Mouse (Mus musculus) layer of hippocampus, adult 9-10 months (tissue): ENCODE data around the gene Daam1.
A peak's percentile ranks its signal among the peaks of the same experiment; 100 is the strongest.

Experiments
- DNase-seq: peaks from one replicate; pipeline ENCODE4 v3.0.0; 2022; ENCODE audit warnings: low spot score

Gene Daam1

DNA sequence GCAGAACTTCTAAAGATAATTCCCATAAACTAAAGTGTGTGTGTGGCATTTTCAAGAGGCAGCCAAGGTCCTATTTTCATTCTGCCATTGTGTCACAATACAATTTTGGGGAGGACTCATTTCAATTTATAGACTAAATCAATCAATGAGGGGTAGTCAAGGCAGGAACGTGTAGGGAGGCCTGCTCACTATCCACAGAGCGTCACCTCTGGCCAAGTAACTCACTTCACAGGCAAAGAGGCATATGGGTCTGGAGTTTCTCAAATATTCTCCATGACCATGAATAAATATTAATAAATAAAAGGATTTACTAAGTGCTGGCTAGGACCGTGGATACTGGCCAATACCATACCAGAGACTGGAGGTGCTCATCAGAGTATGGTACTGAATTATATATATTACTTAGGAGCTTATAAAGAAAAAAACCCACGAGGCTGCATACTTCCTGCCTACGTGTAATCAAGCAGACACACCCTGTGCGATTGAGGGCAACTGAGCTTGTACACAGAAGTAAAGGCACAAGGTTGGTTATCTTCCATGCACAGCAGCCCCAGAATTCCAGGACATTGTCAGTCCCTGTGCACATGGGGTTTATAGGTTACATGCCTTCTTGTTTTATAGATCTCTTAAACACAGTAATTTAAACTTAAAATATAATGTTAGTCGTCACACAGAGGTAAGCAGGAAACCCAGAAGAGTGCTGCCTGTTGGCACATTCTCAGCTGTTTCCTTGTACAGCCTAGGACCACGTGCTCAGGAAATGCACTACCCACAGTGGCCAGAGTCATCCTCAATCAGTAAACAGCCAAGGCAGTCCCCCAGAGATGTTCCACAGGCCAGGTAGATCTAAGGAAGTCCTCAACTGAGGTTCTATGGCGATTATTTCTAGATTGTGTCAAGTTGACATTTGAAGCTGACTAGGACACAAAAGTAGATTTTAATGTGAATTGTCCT, 101.8 kb downstream of the Daam1 start:
- DNase-seq: no peak

DNA sequence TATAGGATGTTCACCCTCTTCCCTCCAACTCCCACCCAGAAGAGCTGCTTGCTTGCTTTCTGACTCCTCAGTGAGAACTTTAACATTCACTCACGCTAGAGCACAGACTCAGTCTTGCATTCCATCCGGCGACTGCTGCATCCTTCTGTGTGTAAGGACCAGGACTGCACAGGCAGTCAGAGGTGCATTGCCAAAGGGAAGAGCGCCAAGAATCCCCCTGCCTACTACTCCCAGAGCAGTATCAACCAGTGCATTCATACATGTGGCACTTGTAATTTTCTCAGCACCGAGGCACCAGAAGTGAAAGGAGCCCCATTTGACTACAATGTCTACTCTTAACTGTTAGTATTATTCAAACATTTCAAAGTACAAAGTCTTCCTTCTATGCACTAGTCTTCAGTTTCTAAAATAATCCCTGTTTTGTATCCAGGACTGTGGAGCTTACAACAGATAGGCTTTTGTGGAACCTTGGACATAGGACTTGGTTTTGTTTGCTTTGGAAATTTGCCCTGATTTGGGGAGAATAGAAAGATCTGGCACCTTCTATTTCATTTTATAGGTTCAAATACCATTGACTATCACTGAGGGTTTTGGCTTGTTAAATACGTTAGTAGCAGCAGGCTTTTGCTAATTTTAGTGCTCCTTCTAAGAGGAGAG, 103.2 kb downstream of the Daam1 start:
- DNase-seq: no peak

DNA sequence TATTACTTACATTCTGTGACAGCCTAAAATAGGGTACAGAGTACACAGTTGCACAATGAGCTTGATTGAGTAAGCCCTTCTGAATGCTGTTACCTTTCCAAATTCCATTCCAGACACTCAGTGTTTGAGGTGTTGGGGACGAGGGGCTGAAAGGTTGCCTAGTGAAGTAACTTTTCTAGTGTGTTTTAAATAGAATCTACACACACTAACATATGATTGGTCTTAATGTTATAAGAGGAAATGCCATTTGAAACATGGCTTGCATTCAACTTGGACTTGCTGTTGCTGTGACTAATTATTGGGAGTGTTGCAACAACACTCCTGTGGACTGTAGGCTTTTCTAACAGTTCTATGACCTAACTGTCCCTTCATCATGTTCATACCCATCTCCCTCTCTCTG, 105.8 kb downstream of the Daam1 start:
- no peak for DNase-seq

DNA sequence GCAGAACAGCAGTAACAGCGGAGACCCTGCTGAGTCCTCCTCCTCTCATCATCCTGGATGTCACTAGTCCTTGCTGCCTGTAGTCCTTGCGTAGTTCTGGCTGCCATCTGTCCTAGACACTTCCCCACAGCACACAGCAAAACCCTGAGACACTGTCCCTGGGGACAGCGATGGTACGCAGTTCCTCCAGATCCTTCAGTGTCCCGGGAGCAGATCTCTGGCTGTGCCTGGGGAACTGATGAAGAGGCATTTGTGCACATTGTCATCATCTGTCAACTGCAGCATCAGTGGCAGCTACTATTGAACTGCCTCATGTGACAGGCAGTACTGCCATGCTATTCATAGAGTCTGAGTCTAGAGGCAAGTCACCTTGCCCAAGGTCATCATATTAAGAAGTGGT, 107.6 kb downstream of the Daam1 start:
- no peak for DNase-seq

DNA sequence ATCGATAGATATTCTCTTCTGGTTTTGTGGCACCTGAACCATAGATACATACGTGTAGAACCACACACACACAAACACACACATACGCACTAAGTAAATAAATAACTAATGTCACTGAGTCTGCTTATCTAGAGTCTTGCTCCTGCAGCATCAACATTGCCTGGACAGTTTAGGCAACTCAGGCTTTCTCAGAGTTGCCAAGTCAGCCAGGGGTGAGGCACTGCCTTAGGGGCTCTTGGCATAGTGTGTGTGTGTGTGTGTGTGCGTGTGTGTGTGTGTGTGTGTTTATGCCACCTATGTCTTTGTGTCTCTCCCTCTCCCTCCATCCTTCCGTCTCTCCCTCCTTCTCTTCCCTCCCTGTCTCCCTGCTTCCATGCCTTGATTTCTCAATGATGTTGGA, 110.4 kb downstream of the Daam1 start:
- no peak for DNase-seq

DNA sequence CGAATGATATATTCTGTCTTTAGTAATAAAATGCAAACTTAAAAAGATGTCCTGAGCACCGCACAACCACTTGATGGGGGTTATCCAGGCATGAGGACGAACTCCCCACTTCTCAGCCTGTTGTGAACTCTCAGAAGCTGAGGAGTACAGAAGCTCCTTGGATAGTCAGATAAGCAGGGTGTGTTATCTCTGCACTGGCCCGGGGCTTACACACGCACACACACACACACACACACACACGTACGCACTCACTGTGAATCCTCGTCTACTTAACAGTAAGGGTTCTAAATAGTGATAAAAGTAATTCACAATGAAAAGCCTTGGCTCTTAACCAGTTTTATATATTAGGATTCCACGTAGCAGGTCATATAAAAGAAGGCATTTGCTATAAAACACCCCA, 112.2 kb downstream of the Daam1 start:
- no peak for DNase-seq

DNA sequence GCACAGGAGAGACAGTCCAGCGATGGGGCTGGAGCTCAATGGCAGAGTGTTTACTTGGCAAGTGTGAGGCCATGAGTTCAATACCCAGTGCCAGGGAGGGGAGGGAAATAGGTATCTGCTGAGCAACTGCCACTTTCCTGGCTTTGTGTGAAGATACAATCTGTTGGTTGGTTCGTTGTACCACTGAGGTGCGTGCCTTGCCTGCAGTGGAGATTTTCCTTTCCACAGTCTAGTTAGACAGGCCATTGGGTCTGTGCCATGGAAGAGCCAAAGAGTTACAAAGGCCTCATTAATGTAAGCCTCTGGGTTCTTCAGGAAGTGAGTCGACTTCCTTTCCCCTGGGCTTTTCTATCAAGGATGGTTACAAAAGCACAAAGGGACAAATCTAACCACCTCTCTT, 112.8 kb downstream of the Daam1 start:
- DNase-seq: no peak

DNA sequence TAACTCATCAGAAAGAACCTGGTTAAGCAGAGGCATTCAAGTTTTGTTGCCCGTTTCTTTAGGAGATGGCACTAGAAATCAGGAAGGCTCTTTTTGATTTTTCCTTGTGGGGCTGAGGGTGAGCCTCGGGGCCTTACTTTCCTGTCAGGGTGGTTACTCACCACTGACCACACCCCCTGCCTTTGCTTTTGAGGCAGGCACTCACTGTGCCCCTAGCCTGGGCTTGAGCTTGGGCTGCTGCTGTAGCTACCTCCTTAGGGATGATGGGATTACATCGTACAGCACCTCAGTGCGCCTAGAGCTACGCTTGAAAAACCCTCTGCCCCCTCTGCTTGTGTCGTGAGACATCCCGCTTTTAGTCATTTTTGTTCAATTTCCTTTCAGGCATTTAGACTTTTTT, 115.0 kb downstream of the Daam1 start:
- DNase-seq: no peak

DNA sequence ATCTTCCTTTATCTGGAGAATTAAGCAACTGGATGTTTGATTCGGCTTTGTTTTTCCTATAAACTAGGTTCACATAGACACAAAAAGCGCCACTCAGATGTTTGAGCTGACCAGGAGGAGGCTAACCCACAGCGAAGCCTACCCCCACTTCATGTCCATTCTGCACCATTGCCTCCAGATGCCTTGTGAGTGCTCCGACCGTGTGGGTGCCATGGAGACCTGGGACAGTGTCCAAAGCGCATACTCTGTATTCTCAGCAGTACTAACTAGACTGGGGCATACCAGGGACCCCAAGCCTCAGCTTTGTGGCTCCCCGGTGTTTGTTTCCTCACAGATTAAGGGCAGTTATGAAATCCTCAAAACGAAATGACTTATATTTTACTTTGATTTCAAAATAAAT, 115.6 kb downstream of the Daam1 start:
- no peak for DNase-seq

DNA sequence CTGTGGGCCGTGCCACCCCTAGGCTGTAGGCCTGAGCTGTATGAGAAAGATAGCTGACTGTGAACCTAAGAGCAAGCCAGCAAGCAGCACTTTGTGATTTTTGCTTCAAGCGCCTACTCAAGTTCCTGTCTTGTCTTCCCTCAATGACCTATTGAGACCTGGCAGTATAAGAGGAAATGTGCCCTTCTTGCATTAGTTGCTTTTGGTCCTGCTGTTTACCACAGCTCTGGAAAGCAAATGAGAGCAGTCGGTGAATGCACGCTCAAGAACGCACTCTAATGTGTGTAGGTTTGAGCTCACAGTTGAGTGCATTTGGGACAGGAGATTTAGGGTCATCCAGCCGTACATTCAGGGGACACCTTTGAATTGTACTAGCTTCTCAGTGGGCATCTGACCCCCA, 118.1 kb downstream of the Daam1 start:
- no peak for DNase-seq

DNA sequence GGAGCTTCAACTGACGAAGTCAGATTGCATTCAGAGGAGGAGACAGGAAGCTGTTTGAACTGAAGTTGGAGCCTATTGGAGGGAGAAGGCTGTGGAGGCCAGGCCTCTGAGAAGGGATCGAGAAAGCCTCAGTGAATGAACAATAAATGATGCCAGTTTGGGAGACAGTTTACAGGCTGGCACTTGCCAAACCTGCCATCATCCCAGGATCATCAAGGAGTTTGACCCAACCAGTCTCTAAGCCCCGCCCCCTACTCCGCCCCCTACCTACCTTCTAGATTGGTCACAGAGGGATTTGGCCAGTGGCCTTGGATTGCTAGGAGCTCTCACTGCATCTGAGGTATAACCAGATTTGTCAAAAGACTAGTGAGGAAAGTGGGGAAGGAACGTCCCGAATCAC, 118.7 kb downstream of the Daam1 start:
- DNase-seq: no peak

DNA sequence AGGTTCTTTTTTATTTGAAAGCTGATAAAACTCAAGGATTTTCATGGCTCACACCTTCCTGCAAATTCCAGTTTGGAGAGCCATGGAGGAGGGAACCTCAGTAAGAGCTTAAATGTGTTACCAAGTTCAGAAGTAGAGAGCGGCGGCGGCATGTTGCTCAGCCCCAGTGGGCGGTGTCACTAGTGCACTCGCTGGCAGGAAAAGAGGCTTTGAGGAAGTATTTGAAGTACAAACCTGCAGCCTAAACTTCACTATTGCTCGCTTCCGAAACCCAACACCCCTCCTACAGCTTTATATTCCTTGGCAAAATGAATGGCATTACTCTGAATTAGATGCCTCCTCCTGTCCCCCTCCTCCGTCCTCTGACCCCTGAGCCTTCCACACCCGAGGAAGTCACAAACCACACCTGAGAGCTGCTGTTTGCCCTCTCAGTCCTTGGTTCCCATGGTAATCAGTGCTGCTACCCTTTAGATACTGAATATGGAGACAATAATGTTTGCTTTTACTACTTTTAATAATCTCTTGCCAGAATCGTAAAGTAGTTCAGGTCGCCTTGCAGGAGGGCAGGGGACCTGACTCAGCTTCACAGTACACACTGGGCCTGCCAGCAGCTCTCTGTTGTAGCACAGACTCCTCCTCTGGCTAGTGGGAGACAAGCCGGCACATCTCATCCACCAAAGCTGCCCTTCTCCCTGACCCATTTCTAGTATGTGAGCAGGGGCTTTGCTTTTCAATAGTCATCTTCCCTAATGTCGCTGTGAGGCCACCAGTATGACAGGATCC, 119.4 kb downstream of the Daam1 start:
- no peak for DNase-seq

DNA sequence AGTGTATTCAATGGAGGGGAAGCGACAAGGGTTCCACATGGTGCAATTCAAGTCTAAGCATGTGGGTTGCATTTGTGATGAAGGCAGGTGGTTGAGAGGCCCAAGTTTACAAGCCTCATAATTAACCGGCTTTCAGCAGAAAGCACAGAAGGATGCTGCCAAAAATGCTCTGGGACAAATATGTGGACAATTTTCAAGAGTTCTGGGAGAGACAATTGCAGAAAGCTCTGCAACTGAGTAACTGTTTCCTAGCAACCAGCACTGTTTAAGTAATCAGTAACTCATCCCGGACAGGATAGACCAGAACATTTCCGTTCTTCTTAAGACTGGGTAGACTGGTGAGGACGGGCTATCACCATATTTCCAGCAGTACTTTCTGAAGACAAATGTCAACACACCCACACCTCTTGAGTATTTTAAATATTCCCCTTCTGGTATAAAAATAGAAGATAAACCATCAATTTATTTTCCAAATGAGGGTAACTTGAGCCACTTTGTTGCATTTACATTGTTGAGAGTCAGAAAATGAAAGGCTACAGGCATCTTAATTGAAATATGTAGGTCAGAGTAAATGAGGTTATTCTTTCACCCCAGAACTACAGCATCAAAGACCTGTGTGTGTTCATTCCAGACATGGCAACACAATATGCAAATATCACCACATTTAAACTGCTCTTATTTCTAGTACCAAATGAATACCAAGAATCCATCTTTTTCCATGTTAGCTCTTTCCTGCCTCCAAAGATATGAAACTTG, 123.5 kb downstream of the Daam1 start:
- DNase-seq: peak; percentile 79

DNA sequence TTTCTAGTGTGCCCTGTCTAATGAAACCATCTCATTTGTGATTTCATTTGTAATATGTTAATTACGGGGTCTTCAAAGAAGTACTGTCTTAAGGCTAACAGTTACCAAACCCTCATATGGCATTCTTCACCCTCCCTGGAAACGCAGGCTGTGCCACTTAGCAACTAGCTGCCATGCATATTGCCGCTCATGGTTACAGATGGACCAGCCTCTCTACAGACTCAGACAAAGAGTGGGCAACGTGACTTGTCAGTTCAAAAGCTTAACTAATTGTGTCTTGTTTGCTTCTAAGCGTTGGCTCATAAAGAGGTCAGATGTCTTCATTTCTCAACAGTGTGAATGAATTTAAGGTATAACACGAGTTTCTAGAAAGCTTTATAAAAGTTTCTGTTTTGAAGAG, 126.1 kb downstream of the Daam1 start:
- DNase-seq: no peak

DNA sequence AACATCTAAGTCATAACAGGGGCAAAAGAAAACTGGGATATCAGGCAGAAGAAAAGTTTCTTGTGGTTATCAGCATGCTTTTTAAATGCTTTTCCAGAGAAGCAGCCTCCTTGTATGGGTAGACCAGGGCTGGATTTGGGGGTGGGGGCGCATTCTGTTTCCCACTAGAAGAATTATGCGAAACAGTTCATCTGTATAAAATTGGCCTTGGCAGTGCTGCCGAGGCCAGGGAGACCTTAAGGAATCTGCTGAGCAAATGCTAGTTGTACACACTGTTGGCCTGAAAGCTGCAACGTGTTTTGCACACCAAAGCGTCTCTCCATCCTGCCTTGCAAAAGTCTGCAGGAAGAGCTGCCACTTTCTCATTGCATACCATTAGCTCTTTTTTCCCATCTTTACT, 126.6 kb downstream of the Daam1 start:
- no peak for DNase-seq

DNA sequence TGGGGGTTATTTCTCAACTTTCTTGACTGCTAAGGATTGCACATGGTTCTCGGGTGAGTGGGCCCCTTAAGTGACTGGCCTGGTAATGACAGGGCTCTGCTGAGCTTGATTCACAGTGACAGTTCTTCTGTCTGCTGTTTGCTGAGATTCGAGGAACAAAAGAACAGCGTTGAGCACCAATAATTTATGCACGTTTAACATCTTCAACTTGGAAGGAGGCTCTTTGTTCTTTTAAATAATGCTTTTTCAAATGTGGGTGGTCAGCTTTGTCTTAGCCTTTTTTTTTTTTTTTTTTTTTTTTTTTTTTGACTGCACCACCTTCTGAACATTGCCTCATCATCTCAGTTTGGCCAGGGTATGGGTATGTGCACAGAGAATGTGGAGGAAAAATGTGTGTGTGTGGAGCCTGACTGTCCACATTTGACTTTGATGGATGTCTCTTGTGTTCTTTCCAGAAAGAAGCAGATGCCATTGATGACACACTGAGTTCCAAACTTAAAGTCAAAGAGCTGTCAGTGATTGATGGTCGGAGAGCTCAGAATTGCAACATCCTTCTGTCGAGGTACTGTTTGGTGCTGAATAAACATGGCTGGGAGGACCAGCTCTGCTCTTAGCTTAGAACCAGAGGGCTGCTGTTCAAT, 128.6 kb downstream of the Daam1 start:
- no peak for DNase-seq

DNA sequence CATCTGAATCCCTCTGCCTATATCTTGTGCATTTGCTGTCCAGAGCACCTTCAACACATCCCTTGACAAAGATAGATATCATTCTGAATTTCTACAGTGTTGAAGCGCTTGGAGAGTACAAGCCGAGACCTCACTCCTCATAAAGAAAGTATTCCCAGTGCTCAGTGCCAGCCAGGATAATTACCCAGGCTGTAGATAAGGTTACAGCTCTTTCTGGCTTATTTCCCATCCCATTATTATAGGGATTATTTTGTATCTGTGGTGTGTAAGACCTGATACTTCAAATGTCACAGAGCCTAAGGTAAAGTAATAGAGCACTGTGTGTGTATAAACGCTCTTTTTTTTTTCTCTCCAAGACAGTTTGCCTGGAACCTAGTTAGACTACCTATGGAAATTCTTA, 130.8 kb downstream of the Daam1 start:
- no peak for DNase-seq

DNA sequence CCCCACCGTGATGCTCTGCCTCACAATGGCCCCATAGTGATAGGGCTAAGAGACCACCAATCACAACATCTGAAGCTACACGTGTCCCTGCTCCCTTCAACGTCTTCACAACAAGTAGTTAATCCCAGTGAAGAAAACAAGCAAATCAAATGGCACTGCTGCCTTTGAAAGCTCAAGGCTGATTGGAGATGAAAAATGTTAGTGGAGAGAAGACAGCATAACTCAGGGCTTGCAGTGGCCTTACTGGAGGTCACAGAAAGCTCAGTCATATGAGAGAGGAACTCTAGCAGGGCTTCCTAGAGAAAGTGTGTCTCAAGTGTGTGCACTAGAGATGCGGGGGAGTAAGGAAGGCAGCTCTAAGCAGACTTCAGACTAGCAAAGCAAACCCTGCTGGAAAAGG, 131.7 kb downstream of the Daam1 start:
- no peak for DNase-seq

DNA sequence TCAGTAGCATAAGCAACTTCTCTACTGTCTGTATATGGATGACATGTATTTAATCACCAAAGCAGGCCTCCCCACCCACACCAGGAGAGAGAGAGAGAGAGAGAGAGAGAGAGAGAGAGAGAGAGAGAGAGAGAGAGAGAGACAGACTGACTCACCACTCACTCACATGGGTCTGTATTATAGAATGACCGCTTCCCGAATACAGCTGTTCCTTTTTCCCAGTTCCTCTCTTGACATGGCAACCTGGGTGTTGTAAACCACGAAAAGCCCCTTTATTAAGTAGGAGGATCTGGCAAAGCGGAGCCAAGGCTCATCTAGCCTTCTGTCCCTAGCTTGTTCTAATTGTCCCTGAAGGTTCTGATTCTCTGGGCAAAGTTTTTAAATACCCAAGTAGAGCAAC, 137.7 kb downstream of the Daam1 start:
- no peak for DNase-seq

DNA sequence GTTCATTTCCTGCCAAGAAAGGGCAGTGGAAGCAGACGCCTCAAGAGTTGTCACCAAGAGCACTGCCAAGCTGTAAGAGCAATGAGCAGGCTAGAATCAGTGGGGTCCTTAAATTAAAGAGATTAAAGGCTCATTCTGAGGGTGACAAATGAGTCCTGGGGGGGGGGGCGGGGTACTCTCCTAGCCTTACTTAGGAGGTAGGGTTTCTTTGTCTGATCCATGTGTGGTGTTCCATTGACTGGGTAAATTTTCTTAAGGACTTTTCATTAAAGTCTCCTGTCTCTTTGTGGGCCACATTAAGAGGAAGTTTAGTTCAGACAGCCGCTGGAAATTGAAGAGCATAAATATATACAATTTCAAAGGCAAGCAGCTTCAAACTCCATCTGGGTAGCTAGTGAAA, 138.1 kb downstream of the Daam1 start:
- no peak for DNase-seq

DNA sequence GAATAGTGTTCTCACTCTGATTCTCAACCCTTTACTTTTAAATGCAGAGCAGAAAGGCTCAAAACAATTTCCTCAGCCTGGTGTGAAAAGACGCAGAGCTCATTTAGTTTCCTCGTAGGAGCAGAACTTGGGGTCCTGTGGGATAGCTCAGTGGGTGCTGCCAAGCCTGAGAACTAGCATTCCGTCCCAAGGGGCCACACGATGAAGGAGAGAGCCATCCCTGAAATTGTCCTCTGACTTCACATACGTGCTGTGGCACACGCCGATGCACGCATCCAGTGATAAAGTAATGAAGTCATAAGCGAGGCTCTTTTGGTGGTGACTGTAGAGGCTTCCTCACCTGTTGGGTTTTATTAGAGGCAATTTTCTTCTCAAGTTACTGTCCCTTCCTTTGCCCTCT, 138.6 kb downstream of the Daam1 start:
- no peak for DNase-seq
